Mouse (Mus musculus) lung, postnatal 0 days (tissue): ENCODE results near the gene Bhlha15. TPM values are rescaled to one million over a fixed set of nuclear protein-coding genes. Genes with fewer than 3 reads are reported as not detected.

ENCODE experiments used
- ATAC-seq: fragments of 200-750 bp; cut with Nextera tagmentation; 2 replicates; pipeline ENCODE4 v1.8.0; 2017; ENCODE audit warnings: moderate library complexity
- DNase-seq: peaks from one replicate; pipeline ENCODE4 v3.0.0-alpha.2; 2016; ENCODE audit warnings: low spot score
- H3K27ac ChIP-seq: fragments of 300-500 bp; sonication (generic); 2 replicates; pipeline ENCODE4 v1.5.1; 2014; ENCODE audit warnings: antibody characterized with exemption, mild to moderate bottlenecking, low read length, mixed read lengths
- H3K27me3 ChIP-seq: fragments of 300-500 bp; sonication (generic); replicated peaks from 2 replicates; pipeline ENCODE4 v1.6.1; 2014; ENCODE audit warnings: low read length, mixed read lengths; ENCODE audit not compliant: insufficient read depth
- H3K36me3 ChIP-seq: fragments of 300-500 bp; sonication (generic); 2 replicates; pipeline ENCODE4 v1.6.1; 2014; ENCODE audit warnings: low read length, mixed read lengths; ENCODE audit not compliant: insufficient read depth
- H3K4me1 ChIP-seq: fragments of 300-500 bp; sonication (generic); 2 replicates; pipeline ENCODE4 v1.6.1; 2014; ENCODE audit warnings: antibody characterized with exemption, low read depth, low read length, mixed read lengths; ENCODE audit not compliant: insufficient read depth
- H3K4me2 ChIP-seq: fragments of 300-500 bp; sonication (generic); replicated peaks from 2 replicates; pipeline ENCODE4 v1.6.1; 2014; ENCODE audit warnings: low read depth, mild to moderate bottlenecking, low read length, moderate library complexity, mixed read lengths
- H3K4me3 ChIP-seq: fragments of 300-500 bp; sonication (generic); 2 replicates; pipeline ENCODE4 v1.5.1; 2014; ENCODE audit warnings: low read depth, low read length
- H3K9ac ChIP-seq: fragments of 300-500 bp; sonication (generic); replicated peaks from 2 replicates; pipeline ENCODE4 v1.6.1; 2014; ENCODE audit warnings: low read depth, mild to moderate bottlenecking
- H3K9me3 ChIP-seq: fragments of 300-500 bp; sonication (generic); 2 replicates; pipeline ENCODE4 v1.6.1; 2016; ENCODE audit warnings: low read length, mixed read lengths
- CTCF ChIP-seq: IDR thresholded peaks from 2 replicates; pipeline ENCODE4 v1.5.1; 2016; ENCODE audit warnings: antibody characterized with exemption, mild to moderate bottlenecking
- EP300 ChIP-seq: IDR thresholded peaks from 2 replicates; pipeline ENCODE4 v1.6.1; 2016; ENCODE audit warnings: antibody characterized with exemption, mild to moderate bottlenecking, control low read depth
- WGBS: fragments of 180-500 bp; shearing (Covaris S2); extraction: QIAGEN DNeasy Blood & Tissue Kit; methylation state at CpG from one replicate; pipeline ENCODE4 v1.1.7; 2014; 5-methylcytosine and 5-hydroxymethylcytosine counted together
- polyA plus RNA-seq: library from polyadenylated mRNA; unstranded; fragments of >200 nt; fragmentation: Nextera tagmentation; extraction: Ambion mirVana; gene quantifications from 2 replicates; pipeline ENCODE4 v1.2.1, GENCODE M21; 2015

Bhlha15 gene
- polyA plus RNA-seq, 1 experiment from 2014 or later = 0.20 TPM

GRCm38 (mm10) chr5:144158604-144159003 lies 31.5 kb upstream of the Bhlha15 start:
- 4% methylated on average over 4 of the region's 4 CpGs for WGBS
- H3K27me3 ChIP-seq = no peaks in the 10 kb centered on the region
- H3K36me3 ChIP-seq = no peaks in the 10 kb centered on the region
- H3K4me2 ChIP-seq = no peak overlapping the region
- TF ChIP-seq EP300 = no peak
- no peak for TF ChIP-seq CTCF
- H3K4me3 ChIP-seq = no peak overlapping the region
- DNase-seq = peak; percentile 95
- H3K9ac ChIP-seq = no peak overlapping the region
- peak; percentile 93 for ATAC-seq
- peak overlapping the region; percentile 44 for H3K27ac ChIP-seq
- no peaks in the 10 kb centered on the region for H3K4me1 ChIP-seq
- no peaks in the 10 kb centered on the region for H3K9me3 ChIP-seq

- DNase-seq (peak; percentile 33), ATAC-seq (peak; percentile 42; the same call in 1 of the 2 replicates)
- no peak overlapping the region for H3K4me3 ChIP-seq
- H3K4me2 ChIP-seq = no peak overlapping the region
- H3K27me3 ChIP-seq = no peaks in the 10 kb centered on the region
- H3K4me1 ChIP-seq = no peaks in the 10 kb centered on the region
- TF ChIP-seq EP300 (no peak), CTCF (no peak)
- 74% methylated on average over 8 of the region's 8 CpGs for WGBS
- H3K27ac ChIP-seq = peak overlapping the region; percentile 44
- no peak overlapping the region for H3K9ac ChIP-seq
- H3K36me3 ChIP-seq = no peaks in the 10 kb centered on the region
- no peaks in the 10 kb centered on the region for H3K9me3 ChIP-seq
Measured at GRCm38 (mm10) chr5:144159137-144159536, 30.9 kb upstream of the Bhlha15 start.

GRCm38 (mm10) chr5:144162080-144162812 lies 27.8 kb upstream of the Bhlha15 start:
- no peak for ATAC-seq
- H3K27ac ChIP-seq = no peak overlapping the region

GRCm38 (mm10) chr5:144162813-144163517 lies 27.1 kb upstream of the Bhlha15 start:
- WGBS = 64% methylated on average over 10 of the region's 10 CpGs

More at GRCm38 (mm10) chr5:144162080-144162812, 27.8 kb upstream of the Bhlha15 start:
- DNase-seq = no peak
- WGBS = 92% methylated on average over 5 of the region's 5 CpGs
- Histone ChIP-seq H3K9me3 (no peaks in the 10 kb centered on the region), H3K4me3 (no peak overlapping the region), H3K9ac (no peak overlapping the region), H3K4me1 (no peaks in the 10 kb centered on the region), H3K4me2 (no peak overlapping the region), H3K27me3 (no peaks in the 10 kb centered on the region), H3K36me3 (0 out of 2 replicates have a peak, but pooled peaks cover 6% of the 10 kb centered on the region)
- TF ChIP-seq CTCF (no peak), EP300 (no peak)

GRCm38 (mm10) chr5:144165756-144166155 lies 24.3 kb upstream of the Bhlha15 start:
- no peak overlapping the region for H3K4me2 ChIP-seq
- TF ChIP-seq EP300 (no peak), CTCF (no peak)
- H3K4me3 ChIP-seq = no peak overlapping the region
- no peak overlapping the region for H3K9ac ChIP-seq
- no peaks in the 10 kb centered on the region for H3K27me3 ChIP-seq
- DNase-seq (no peak), ATAC-seq (no peak)
- WGBS = 80% methylated on average over 3 of the region's 3 CpGs
- no peaks in the 10 kb centered on the region for H3K9me3 ChIP-seq
- no peaks in the 10 kb centered on the region for H3K4me1 ChIP-seq
- peaks cover 15% of the 10 kb centered on the region; the same call in 1 of the 2 replicates for H3K36me3 ChIP-seq
- H3K27ac ChIP-seq = no peak overlapping the region

More at GRCm38 (mm10) chr5:144162813-144163517, 27.1 kb upstream of the Bhlha15 start:
- Histone ChIP-seq H3K27ac (no peak overlapping the region; the same call in 1 of the 2 replicates), H3K4me2 (no peak overlapping the region), H3K9ac (no peak overlapping the region), H3K4me1 (no peaks in the 10 kb centered on the region), H3K9me3 (no peaks in the 10 kb centered on the region), H3K36me3 (0 out of 2 replicates have a peak, but pooled peaks cover 6% of the 10 kb centered on the region), H3K4me3 (no peak overlapping the region), H3K27me3 (no peaks in the 10 kb centered on the region)
- ATAC-seq (peak; percentile 71), DNase-seq (peak; percentile 86)
- no peak for TF ChIP-seq CTCF
- no peak for TF ChIP-seq EP300

GRCm38 (mm10) chr5:144169275-144169975 lies 20.7 kb upstream of the Bhlha15 start:
- DNase-seq (no peak), ATAC-seq (no peak)
- WGBS = 92% methylated on average over 8 of the region's 8 CpGs
- H3K9me3 ChIP-seq = no peaks in the 10 kb centered on the region
- peaks cover 23% of the 10 kb centered on the region; the same call in 1 of the 2 replicates for H3K36me3 ChIP-seq
- no peaks in the 10 kb centered on the region for H3K27me3 ChIP-seq
- H3K9ac ChIP-seq = no peak overlapping the region
- H3K4me1 ChIP-seq = no peaks in the 10 kb centered on the region
- H3K4me3 ChIP-seq = no peak overlapping the region
- H3K4me2 ChIP-seq = no peak overlapping the region
- no peak overlapping the region for H3K27ac ChIP-seq
- TF ChIP-seq CTCF (no peak), EP300 (no peak)
